7 mouse cellular contexts compared by ENCODE assay signal in genomic region chr7:130073890-130074819, GRCm38 (mm10).
DNase-seq lines count a peak whose midpoint lies in the region; ATAC-seq and TF ChIP-seq lines count a peak whose summit lies in the region.

No protein-coding gene starts in this region.

- peaks cover 9% of the 10 kb centered on the region for H3K4me1 ChIP-seq in forebrain, postnatal 0 days (ENCODE audit: insufficient read depth)
- peaks cover 3% of the 10 kb centered on the region; the same call in 1 of the 2 replicates for H3K4me1 ChIP-seq in hindbrain, postnatal 0 days (ENCODE audit: insufficient read depth, low read length)
- peaks cover 13% of the 10 kb centered on the region for H3K4me1 ChIP-seq in limb, embryonic 14.5 days (ENCODE audit: control insufficient read depth, insufficient read depth, low read length)
- H3K4me1 ChIP-seq in midbrain, embryonic 13.5 days (replicated peaks), result peaks cover 15% of the 10 kb centered on the region; the same call in 1 of the 2 replicates

- 17% methylated on average over 27 of the region's 27 CpGs for WGBS in forebrain, postnatal 0 days
- WGBS in hindbrain, postnatal 0 days, result 26% methylated on average over 27 of the region's 27 CpGs
- 15% methylated on average over 27 of the region's 27 CpGs for WGBS in limb, embryonic 14.5 days
- WGBS in midbrain, embryonic 13.5 days, result 31% methylated on average over 27 of the region's 27 CpGs

- no peak for TF ChIP-seq POLR2A in limb, embryonic 14.5 days (IDR thresholded peaks at IDR 0.05; ENCODE audit: borderline replicate concordance, extremely low read depth, insufficient read depth, insufficient read length)

- no peak for ATAC-seq in forebrain, postnatal 0 days
- ATAC-seq in hindbrain, postnatal 0 days, result 0 out of 2 replicates have a peak, but pooled peaks have one; percentile 29
- ATAC-seq in limb, embryonic 14.5 days (ENCODE audit: low FRiP score, low read depth), result peak; percentile 75
- ATAC-seq in midbrain, embryonic 13.5 days, result no peak

- TF ChIP-seq CTCF in forebrain, postnatal 0 days (IDR thresholded peaks at IDR 0.05; ENCODE audit: low read depth), result peak; percentile 47
- TF ChIP-seq CTCF in hindbrain, postnatal 0 days (IDR thresholded peaks at IDR 0.05; ENCODE audit: low read depth), result peak; percentile 52

- no peak overlapping the region for H3K27ac ChIP-seq in forebrain, postnatal 0 days (ENCODE audit: low read depth, low read length)
- no peak overlapping the region; the same call in 1 of the 2 replicates for H3K27ac ChIP-seq in hindbrain, postnatal 0 days
- H3K27ac ChIP-seq in limb, embryonic 14.5 days (replicated peaks; ENCODE audit: low read depth, low read length), result peak overlapping the region; percentile 59
- no peak overlapping the region for H3K27ac ChIP-seq in midbrain, embryonic 13.5 days

- H3K9me3 ChIP-seq in forebrain, postnatal 0 days (ENCODE audit: low read length), result no peaks in the 10 kb centered on the region
- H3K9me3 ChIP-seq in hindbrain, postnatal 0 days (ENCODE audit: low read length), result no peaks in the 10 kb centered on the region
- no peaks in the 10 kb centered on the region for H3K9me3 ChIP-seq in limb, embryonic 14.5 days (ENCODE audit: control insufficient read depth, low read length)
- no peaks in the 10 kb centered on the region for H3K9me3 ChIP-seq in midbrain, embryonic 13.5 days

- no peaks in the 10 kb centered on the region for H3K36me3 ChIP-seq in forebrain, postnatal 0 days (ENCODE audit: insufficient read depth)
- H3K36me3 ChIP-seq in hindbrain, postnatal 0 days (ENCODE audit: insufficient read depth, low read length), result no peaks in the 10 kb centered on the region
- H3K36me3 ChIP-seq in limb, embryonic 14.5 days (ENCODE audit: control insufficient read depth, insufficient read depth, low read length), result no peaks in the 10 kb centered on the region
- H3K36me3 ChIP-seq in midbrain, embryonic 13.5 days, result no peaks in the 10 kb centered on the region

- DNase-seq in ES-CJ7 (ENCODE audit: low read depth, low spot score), result peak; percentile 16
- DNase-seq in adrenal gland, postnatal 14 days, result peak; percentile 36
- DNase-seq in forebrain, postnatal 0 days, result peak; percentile 52
- peak; percentile 72 for DNase-seq in hindbrain, postnatal 0 days (ENCODE audit: low spot score)
- DNase-seq in limb, embryonic 14.5 days (ENCODE audit: low spot score), result peak; percentile 86
- no peak for DNase-seq in c-Kit-positive CD71-positive TER-119-positive erythroid progenitor cells, embryonic 14.5 days (ENCODE audit: low spot score)

- no peak overlapping the region for H3K9ac ChIP-seq in forebrain, postnatal 0 days
- no peak overlapping the region for H3K9ac ChIP-seq in hindbrain, postnatal 0 days (replicated peaks; ENCODE audit: low read length)
- H3K9ac ChIP-seq in limb, embryonic 14.5 days (ENCODE audit: low read depth, low read length, severe bottlenecking), result peak overlapping the region; percentile 50
- H3K9ac ChIP-seq in midbrain, embryonic 13.5 days (replicated peaks), result no peak overlapping the region

- peak overlapping the region; percentile 47 for H3K4me2 ChIP-seq in forebrain, postnatal 0 days (ENCODE audit: low read depth)
- H3K4me2 ChIP-seq in hindbrain, postnatal 0 days (ENCODE audit: low read depth, low read length), result peak overlapping the region; percentile 53
- H3K4me2 ChIP-seq in limb, embryonic 14.5 days (replicated peaks; ENCODE audit: low read depth, low read length, severe bottlenecking), result peak overlapping the region; percentile 55
- H3K4me2 ChIP-seq in midbrain, embryonic 13.5 days (replicated peaks), result peak overlapping the region; percentile 46

- peak overlapping the region; percentile 22 for H3K4me3 ChIP-seq in forebrain, postnatal 0 days (ENCODE audit: low read depth, low read length)
- H3K4me3 ChIP-seq in hindbrain, postnatal 0 days (ENCODE audit: low read length), result peak overlapping the region; percentile 22
- peak overlapping the region; percentile 28 for H3K4me3 ChIP-seq in limb, embryonic 14.5 days (replicated peaks; ENCODE audit: low read length)
- H3K4me3 ChIP-seq in midbrain, embryonic 13.5 days (replicated peaks), result peak overlapping the region; percentile 15; the same call in 1 of the 2 replicates

- H3K27me3 ChIP-seq in forebrain, postnatal 0 days (ENCODE audit: insufficient read depth, low read length), result 0 out of 2 replicates have a peak, but pooled peaks cover 3% of the 10 kb centered on the region
- H3K27me3 ChIP-seq in hindbrain, postnatal 0 days (ENCODE audit: insufficient read depth, low read length), result no peaks in the 10 kb centered on the region
- H3K27me3 ChIP-seq in limb, embryonic 14.5 days (ENCODE audit: control insufficient read depth, insufficient read depth, low read length), result no peaks in the 10 kb centered on the region
- H3K27me3 ChIP-seq in midbrain, embryonic 13.5 days, result peaks cover 19% of the 10 kb centered on the region; the same call in 1 of the 2 replicates

Comparison
In these comparisons a context has a peak if more than half of its experiments do, and no peak if none do; other contexts are left out.
1. ATAC-seq: peak in hindbrain, postnatal 0 days (single experiment) and limb, embryonic 14.5 days (single experiment); none in forebrain, postnatal 0 days (single experiment) and midbrain, embryonic 13.5 days (single experiment).
2. Peak in every context shown above with its lines, with median percentiles within 50 percentile points of each other: H3K4me2 ChIP-seq and H3K4me3 ChIP-seq.